Mouse (Mus musculus) spleen, adult 2 months (tissue): ENCODE data around the gene Ehd3. TPM values are rescaled to one million over a fixed set of nuclear protein-coding genes. Genes with fewer than 3 reads are reported as not detected.
"Not testable (repeated sequence)": the region's sequence is repeated elsewhere in the genome, so short reads cannot be mapped to it uniquely, and the experiment has no call there.

Experiments used
- DNase-seq, 2 experiments: peaks; one replicate each; pipeline versions ENCODE4 v3.0.0 to v3.0.0-alpha.2; 2012 to 2021; ENCODE audit warnings: low spot score in 2 of 2, low read depth in 1 of 2
- H3K27ac ChIP-seq: fragments of 200-500 bp; 2 replicates; pipeline ENCODE4 v1.5.1; 2012; ENCODE audit warnings: low read length, inconsistent platforms; ENCODE audit not compliant: insufficient read depth
- H3K27me3 ChIP-seq: fragments of 200-500 bp; 2 replicates; pipeline ENCODE4 v1.6.1; 2012; ENCODE audit warnings: mild to moderate bottlenecking, moderate library complexity, low read length, inconsistent platforms; ENCODE audit not compliant: control insufficient read depth, insufficient read depth
- H3K36me3 ChIP-seq: fragments of 200-500 bp; 2 replicates; pipeline ENCODE4 v1.6.1; 2012; ENCODE audit warnings: mild to moderate bottlenecking, low read length, inconsistent platforms; ENCODE audit not compliant: control insufficient read depth, insufficient read depth
- H3K4me1 ChIP-seq: fragments of 200-500 bp; 2 replicates; pipeline ENCODE4 v1.6.1; 2011; ENCODE audit warnings: inconsistent platforms; ENCODE audit not compliant: control insufficient read depth, insufficient read depth, insufficient read length
- H3K4me3 ChIP-seq: fragments of 200-500 bp; 2 replicates; pipeline ENCODE4 v1.5.1; 2011; ENCODE audit warnings: mild to moderate bottlenecking, inconsistent platforms; ENCODE audit not compliant: insufficient read depth, insufficient read length; ENCODE audit errors: extremely low read depth
- CTCF ChIP-seq: fragments of 200-500 bp; IDR thresholded peaks from 2 replicates; pipeline ENCODE4 v1.5.1; 2011; ENCODE audit warnings: mild to moderate bottlenecking, inconsistent platforms; ENCODE audit not compliant: insufficient read depth, insufficient read length, insufficient replicate concordance; ENCODE audit errors: extremely low read depth
- POLR2A ChIP-seq: fragments of 200-500 bp; IDR thresholded peaks from 2 replicates; pipeline ENCODE4 v1.6.1; 2011; ENCODE audit warnings: low read depth, low read length, inconsistent platforms
- WGBS: fragments of 180-500 bp; shearing (Covaris S2); methylation state at CpG from one replicate; pipeline ENCODE4 v1.1.7; 2018; 5-methylcytosine and 5-hydroxymethylcytosine counted together
- polyA plus RNA-seq: library from polyadenylated mRNA; depleted of rRNA; stranded (reverse); fragments of >200 nt; gene quantifications from 2 replicates; pipeline ENCODE4 v1.2.3, GENCODE M21; 2012

The Ehd3 gene
- polyA plus RNA-seq, 1 experiment: 20.3 TPM

DNA sequence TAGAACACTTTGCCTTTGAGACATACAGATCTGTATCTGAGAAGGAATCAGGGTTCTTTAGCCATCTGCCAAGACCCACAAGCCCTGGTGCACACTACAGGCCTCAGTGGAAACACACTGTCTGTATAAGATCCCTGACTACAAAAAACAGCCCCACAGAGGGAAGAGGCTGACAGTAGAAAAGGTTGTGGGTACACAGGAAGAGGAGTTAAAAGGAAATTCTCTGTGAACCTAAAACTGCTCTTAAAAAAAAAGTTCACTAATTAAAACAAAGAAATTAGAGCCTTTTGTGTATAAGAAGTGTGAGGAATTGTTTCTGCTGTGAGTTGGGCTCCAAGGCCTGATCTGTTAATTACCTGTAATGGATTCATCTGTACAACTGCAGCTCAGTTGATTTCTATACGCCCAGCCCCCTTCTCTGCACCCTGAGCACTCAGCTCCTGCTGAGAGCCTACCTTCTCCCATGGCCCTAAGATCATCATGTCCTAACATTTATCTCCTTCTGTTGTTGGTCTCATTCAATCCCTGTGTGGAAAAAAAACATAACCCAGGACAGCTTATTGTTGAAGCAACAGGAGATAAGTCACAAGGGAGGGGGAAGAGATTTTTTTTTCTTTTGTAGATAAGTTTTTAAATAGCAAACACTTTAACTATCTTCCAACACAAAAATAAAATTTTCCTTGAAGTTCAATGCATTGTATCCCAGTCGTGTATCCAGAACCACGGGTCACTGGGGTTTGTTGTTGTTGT lies 35.3 kb downstream of the Ehd3 start:
- H3K4me1 ChIP-seq: no peaks in the 10 kb centered on the region
- 75% methylated on average over 3 of the region's 3 CpGs for WGBS
- no peaks in the 10 kb centered on the region for H3K36me3 ChIP-seq
- no peak overlapping the region for H3K4me3 ChIP-seq
- H3K27me3 ChIP-seq: no peaks in the 10 kb centered on the region
- TF ChIP-seq CTCF (no peak), POLR2A (no peak)
- DNase-seq: no peak
- H3K27ac ChIP-seq: no peak overlapping the region

GRCm38 (mm10) chr17:73839876-73840275 lies 35.9 kb downstream of the Ehd3 start:
- not testable (repeated sequence) for H3K4me3 ChIP-seq, H3K36me3 ChIP-seq, H3K4me1 ChIP-seq, H3K27me3 ChIP-seq, H3K27ac ChIP-seq, DNase-seq
- WGBS: 68% methylated on average over 1 of the region's 1 CpGs

GRCm38 (mm10) chr17:73842963-73843362 lies 39.0 kb downstream of the Ehd3 start:
- Histone ChIP-seq H3K4me1 (no peaks in the 10 kb centered on the region), H3K36me3 (no peaks in the 10 kb centered on the region), H3K27ac (no peak overlapping the region), H3K4me3 (no peak overlapping the region), H3K27me3 (no peaks in the 10 kb centered on the region)
- no peak for DNase-seq
- WGBS: 90% methylated on average over 1 of the region's 1 CpGs
- TF ChIP-seq CTCF (no peak), POLR2A (no peak)

DNA sequence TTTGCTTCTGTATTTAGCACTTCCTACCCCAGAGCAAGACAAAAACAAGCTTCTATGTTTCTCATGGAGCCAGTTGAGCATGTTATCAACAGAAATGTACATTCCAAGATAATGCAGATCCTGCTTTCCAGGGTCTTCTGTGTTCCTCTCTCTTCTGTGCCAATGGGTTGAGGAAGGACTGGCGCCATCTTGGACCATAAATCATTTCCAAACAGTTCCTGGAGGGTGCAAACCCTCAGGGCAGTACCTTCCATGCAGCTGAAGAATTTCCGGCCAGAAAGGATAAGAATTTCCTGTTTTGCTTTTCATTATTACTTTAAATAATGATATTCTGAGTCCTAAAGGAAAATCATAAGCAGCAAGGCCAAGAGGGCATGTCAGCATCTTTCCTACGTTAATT lies 41.7 kb downstream of the Ehd3 start:
- DNase-seq: no peak
- no peaks in the 10 kb centered on the region for H3K36me3 ChIP-seq
- WGBS: 77% methylated on average over 3 of the region's 3 CpGs
- H3K27me3 ChIP-seq: no peaks in the 10 kb centered on the region
- H3K27ac ChIP-seq: no peak overlapping the region
- TF ChIP-seq CTCF: no peak
- TF ChIP-seq POLR2A: no peak
- no peaks in the 10 kb centered on the region for H3K4me1 ChIP-seq
- no peak overlapping the region for H3K4me3 ChIP-seq

DNA sequence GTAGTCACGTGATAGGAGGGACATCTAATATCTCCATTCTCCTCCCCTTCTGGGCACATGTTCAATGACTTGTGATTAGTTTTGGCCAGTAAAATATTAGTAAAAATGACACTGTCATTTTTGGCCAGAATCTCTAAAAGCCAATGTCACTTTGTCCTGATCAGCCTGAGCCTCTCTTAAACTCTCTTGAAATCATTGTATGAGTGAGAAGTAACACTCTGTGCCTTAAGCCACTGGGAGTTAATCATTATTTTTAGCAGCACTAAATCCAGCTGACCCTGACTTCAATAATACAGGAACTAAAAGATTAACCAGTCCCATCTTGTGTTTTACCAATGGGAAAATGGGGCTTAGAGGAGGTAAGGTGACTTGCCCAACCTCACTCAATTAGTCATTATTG lies 43.5 kb downstream of the Ehd3 start:
- DNase-seq: no peak

GRCm38 (mm10) chr17:73853041-73853440 lies 49.1 kb downstream of the Ehd3 start:
- Histone ChIP-seq H3K27ac (no peak overlapping the region), H3K4me1 (no peaks in the 10 kb centered on the region), H3K4me3 (no peak overlapping the region), H3K27me3 (no peaks in the 10 kb centered on the region), H3K36me3 (no peaks in the 10 kb centered on the region)
- DNase-seq: no peak
- WGBS: 89% methylated on average over 11 of the region's 11 CpGs
- no peak for TF ChIP-seq CTCF
- TF ChIP-seq POLR2A: no peak

More for the DNA sequence above, 43.5 kb downstream of the Ehd3 start:
- no peak overlapping the region for H3K4me3 ChIP-seq
- no peaks in the 10 kb centered on the region for H3K36me3 ChIP-seq
- no peak overlapping the region for H3K27ac ChIP-seq
- no peaks in the 10 kb centered on the region for H3K27me3 ChIP-seq
- TF ChIP-seq CTCF (no peak), POLR2A (no peak)
- WGBS: 84% methylated on average over 1 of the region's 1 CpGs
- no peaks in the 10 kb centered on the region for H3K4me1 ChIP-seq

DNA sequence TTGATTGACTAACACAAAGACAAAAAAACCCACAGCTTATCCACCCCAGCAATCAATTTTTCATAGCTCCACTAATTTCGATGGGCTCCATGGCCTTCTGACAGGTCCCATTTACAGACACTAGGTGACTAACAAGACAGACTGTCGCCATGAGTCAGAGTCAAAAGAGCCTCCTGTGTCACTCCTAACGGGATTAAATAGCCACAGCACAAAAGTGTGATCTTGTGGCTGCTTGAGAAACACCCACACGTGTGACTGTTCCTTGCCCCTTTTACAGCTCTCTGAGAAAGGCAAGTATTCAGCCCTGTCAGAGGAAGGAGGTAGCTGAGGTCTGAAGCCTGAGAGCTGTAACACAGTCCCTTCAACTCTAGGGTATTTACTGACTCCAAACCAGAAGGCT lies 49.8 kb downstream of the Ehd3 start:
- Histone ChIP-seq H3K27ac (no peak overlapping the region), H3K36me3 (no peaks in the 10 kb centered on the region), H3K4me1 (no peaks in the 10 kb centered on the region), H3K27me3 (no peaks in the 10 kb centered on the region), H3K4me3 (no peak overlapping the region)
- TF ChIP-seq CTCF (no peak), POLR2A (no peak)
- DNase-seq: no peak
- 79% methylated on average over 4 of the region's 4 CpGs for WGBS
